Mouse (Mus musculus) limb, embryonic 10.5 days (tissue): ENCODE measurements around the gene Zscan4e. TPM values are rescaled to one million over a fixed set of nuclear protein-coding genes. Genes with fewer than 3 reads are reported as not detected.
"Not testable (repeated sequence)": the region's sequence is repeated elsewhere in the genome, so short reads cannot be mapped to it uniquely, and the experiment has no call there.

Experiments
- DNase-seq: peaks from one replicate; pipeline ENCODE4 v3.0.0-alpha.2; 2017; ENCODE audit warnings: low spot score
- H3K27ac ChIP-seq: fragments of 300-500 bp; sonication (generic); 2 replicates; pipeline ENCODE4 v1.5.1; 2016; ENCODE audit warnings: mild to moderate bottlenecking
- H3K27me3 ChIP-seq: fragments of 300-500 bp; sonication (generic); 2 replicates; pipeline ENCODE4 v1.6.1; 2016; ENCODE audit warnings: low read depth, mild to moderate bottlenecking; ENCODE audit not compliant: poor library complexity, severe bottlenecking
- H3K36me3 ChIP-seq: fragments of 300-500 bp; sonication (generic); 2 replicates; pipeline ENCODE4 v1.6.1; 2016; ENCODE audit warnings: mild to moderate bottlenecking, moderate library complexity
- H3K4me1 ChIP-seq: fragments of 300-500 bp; sonication (generic); 2 replicates; pipeline ENCODE4 v1.6.1; 2016
- H3K4me3 ChIP-seq: fragments of 300-500 bp; sonication (generic); 2 replicates; pipeline ENCODE4 v1.5.1; 2016; ENCODE audit warnings: mild to moderate bottlenecking, moderate library complexity
- H3K9me3 ChIP-seq: fragments of 300-500 bp; sonication (generic); replicated peaks from 2 replicates; pipeline ENCODE4 v1.6.1; 2016; ENCODE audit warnings: mild to moderate bottlenecking
- microRNA-seq: library from miRNA; unstranded; fragments of <30 nt; microRNA quantifications from one replicate; pipeline ENCODE4, GENCODE M21; 2017
- polyA plus RNA-seq: library from polyadenylated mRNA; unstranded; fragments of >200 nt; fragmentation: Nextera tagmentation; extraction: Ambion mirVana; gene quantifications from 2 replicates; pipeline ENCODE4 v1.2.1, GENCODE M21; 2016

The Zscan4e gene
- not detected in 2 replicates for polyA plus RNA-seq

GRCm38 (mm10) chr7:11310582-11310981 is at the start of gene Zscan4e:
Zscan4e (minus strand) TSS chr7:11310682.
- not testable (repeated sequence) for H3K27me3 ChIP-seq, H3K4me3 ChIP-seq, H3K4me1 ChIP-seq, DNase-seq, H3K36me3 ChIP-seq, H3K27ac ChIP-seq, H3K9me3 ChIP-seq

Small RNA genes lying within 50 kb of the gene (microRNA-seq; reads per million reads assigned to microRNA genes)
- gene Gm23087, result not detected
- gene Gm26248, result not detected

Other genes with a start within 250 kb of the Zscan4e start
- not detected in 2 replicates for gene Zscan4-ps1, start 241.0 kb downstream of the Zscan4e start, polyA plus RNA-seq
- gene Zscan4d, start 144.5 kb downstream of the Zscan4e start, polyA plus RNA-seq, result not detected in 2 replicates
- not detected in 2 replicates for gene Zscan4f, start 87.2 kb upstream of the Zscan4e start, polyA plus RNA-seq
- not detected in 2 replicates for gene Zscan4-ps2, start 203.6 kb upstream of the Zscan4e start, polyA plus RNA-seq